Mouse (Mus musculus) intestine, embryonic 16.5 days (tissue): Measurements from ENCODE around the gene Col11a2. TPM values are rescaled to one million over a fixed set of nuclear protein-coding genes. Genes with fewer than 3 reads are reported as not detected.

Source experiments
- ATAC-seq: fragments of 200-750 bp; cut with Nextera tagmentation; 2 replicates; pipeline ENCODE4 v1.8.0; 2017; ENCODE audit warnings: moderate TSS enrichment, moderate library complexity
- H3K27ac ChIP-seq: fragments of 300-500 bp; sonication (generic); 2 replicates; pipeline ENCODE4 v1.5.1; 2014; ENCODE audit warnings: mild to moderate bottlenecking, low read length
- H3K27me3 ChIP-seq: fragments of 300-500 bp; sonication (generic); replicated peaks from 2 replicates; pipeline ENCODE4 v1.6.1; 2014; ENCODE audit warnings: low read length, control low read depth, mixed read lengths; ENCODE audit not compliant: control insufficient read depth, insufficient read depth
- H3K36me3 ChIP-seq: fragments of 300-500 bp; sonication (generic); 2 replicates; pipeline ENCODE4 v1.6.1; 2014; ENCODE audit warnings: low read length, control low read depth; ENCODE audit not compliant: control insufficient read depth, insufficient read depth
- H3K4me1 ChIP-seq: fragments of 300-500 bp; sonication (generic); 2 replicates; pipeline ENCODE4 v1.6.1; 2014; ENCODE audit warnings: low read length, control low read depth, mixed read lengths; ENCODE audit not compliant: control insufficient read depth, insufficient read depth
- H3K4me2 ChIP-seq: fragments of 300-500 bp; sonication (generic); 2 replicates; pipeline ENCODE4 v1.6.1; 2014; ENCODE audit warnings: low read depth, low read length, control low read depth
- H3K4me3 ChIP-seq: fragments of 300-500 bp; sonication (generic); 2 replicates; pipeline ENCODE4 v1.5.1; 2014; ENCODE audit warnings: mild to moderate bottlenecking, low read length
- H3K9ac ChIP-seq: fragments of 300-500 bp; sonication (generic); 2 replicates; pipeline ENCODE4 v1.6.1; 2014; ENCODE audit warnings: low read depth, low read length
- H3K9me3 ChIP-seq: fragments of 300-500 bp; sonication (generic); 2 replicates; pipeline ENCODE4 v1.6.1; 2016; ENCODE audit warnings: low read length, control low read depth; ENCODE audit not compliant: control insufficient read depth
- WGBS: fragments of 180-500 bp; shearing (Covaris S2); extraction: QIAGEN DNeasy Blood & Tissue Kit; methylation state at CpG from one replicate; pipeline ENCODE4 v1.1.7; 2014; 5-methylcytosine and 5-hydroxymethylcytosine counted together
- polyA plus RNA-seq: library from polyadenylated mRNA; unstranded; fragments of >200 nt; fragmentation: Nextera tagmentation; extraction: Ambion mirVana; gene quantifications from 2 replicates; pipeline ENCODE4 v1.2.1, GENCODE M21; 2015

Gene Col11a2
- polyA plus RNA-seq, 1 experiment from 2014 or later = 0.20 TPM

- Histone ChIP-seq H3K36me3 (no peaks in the 10 kb centered on the region), H3K4me3 (no peak overlapping the region), H3K27me3 (peaks cover 9% of the 10 kb centered on the region; the same call in 1 of the 2 replicates), H3K27ac (no peak overlapping the region), H3K4me2 (no peak overlapping the region), H3K9ac (no peak overlapping the region), H3K9me3 (no peaks in the 10 kb centered on the region; the same call in 1 of the 2 replicates), H3K4me1 (no peaks in the 10 kb centered on the region)
- WGBS = 2% methylated on average over 9 of the region's 9 CpGs
- ATAC-seq = peak; percentile 29; the same call in 1 of the 2 replicates
These were observed 38.3 kb downstream of the Col11a2 start for GRCm38 (mm10) chr17:34077549-34077948.

DNA sequence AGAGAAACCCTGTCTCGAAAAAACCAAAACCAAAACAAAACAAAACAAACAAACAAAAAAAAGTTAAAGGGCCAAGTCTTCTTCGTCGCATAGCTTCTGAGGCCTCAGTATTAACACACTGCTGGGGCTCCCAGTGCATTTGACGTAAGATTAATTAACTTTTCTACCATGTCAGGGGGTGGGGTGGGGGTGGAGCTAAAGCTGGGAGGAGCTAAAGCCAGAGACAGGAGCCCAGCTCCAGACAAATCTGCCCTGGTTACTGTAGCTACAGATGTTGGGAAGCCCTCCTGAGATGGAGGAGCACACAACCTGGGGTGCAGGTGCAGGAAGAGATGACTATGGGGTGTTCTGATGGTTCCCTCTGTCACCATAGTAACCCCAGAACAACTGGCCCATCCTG lies 38.9 kb downstream of the Col11a2 start:
- Histone ChIP-seq H3K27ac (no peak overlapping the region), H3K27me3 (peaks cover 9% of the 10 kb centered on the region; the same call in 1 of the 2 replicates), H3K4me2 (no peak overlapping the region), H3K4me3 (no peak overlapping the region), H3K36me3 (no peaks in the 10 kb centered on the region), H3K9me3 (no peaks in the 10 kb centered on the region; the same call in 1 of the 2 replicates), H3K9ac (no peak overlapping the region), H3K4me1 (no peaks in the 10 kb centered on the region)
- ATAC-seq = no peak
- 55% methylated on average over 4 of the region's 4 CpGs for WGBS

DNA sequence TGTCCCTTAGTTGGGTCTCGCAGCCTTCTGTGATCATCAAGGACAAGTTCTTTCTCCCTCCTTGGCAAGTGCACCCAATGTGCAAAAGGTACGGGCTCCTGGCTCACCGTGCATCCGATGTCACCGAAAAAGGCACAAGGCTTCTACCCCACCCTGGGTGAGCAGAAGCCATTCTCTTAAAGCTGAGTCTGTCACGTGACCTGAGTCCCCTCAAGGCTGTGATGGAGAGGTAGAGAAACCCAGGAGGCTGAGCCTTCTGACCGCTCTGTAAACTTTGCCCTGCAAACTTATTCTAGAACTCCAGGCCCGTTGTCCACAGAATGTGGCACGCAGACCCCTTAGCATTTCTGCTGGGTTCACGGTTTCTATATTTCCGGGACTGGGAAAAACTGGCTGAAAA lies 39.8 kb downstream of the Col11a2 start:
- 90% methylated on average over 11 of the region's 11 CpGs for WGBS
- H3K4me3 ChIP-seq = no peak overlapping the region
- no peak for ATAC-seq
- no peak overlapping the region for H3K27ac ChIP-seq
- H3K4me1 ChIP-seq = no peaks in the 10 kb centered on the region
- H3K9ac ChIP-seq = no peak overlapping the region
- H3K9me3 ChIP-seq = no peaks in the 10 kb centered on the region; the same call in 1 of the 2 replicates
- H3K27me3 ChIP-seq = peaks cover 9% of the 10 kb centered on the region; the same call in 1 of the 2 replicates
- no peaks in the 10 kb centered on the region for H3K36me3 ChIP-seq
- no peak overlapping the region for H3K4me2 ChIP-seq

DNA sequence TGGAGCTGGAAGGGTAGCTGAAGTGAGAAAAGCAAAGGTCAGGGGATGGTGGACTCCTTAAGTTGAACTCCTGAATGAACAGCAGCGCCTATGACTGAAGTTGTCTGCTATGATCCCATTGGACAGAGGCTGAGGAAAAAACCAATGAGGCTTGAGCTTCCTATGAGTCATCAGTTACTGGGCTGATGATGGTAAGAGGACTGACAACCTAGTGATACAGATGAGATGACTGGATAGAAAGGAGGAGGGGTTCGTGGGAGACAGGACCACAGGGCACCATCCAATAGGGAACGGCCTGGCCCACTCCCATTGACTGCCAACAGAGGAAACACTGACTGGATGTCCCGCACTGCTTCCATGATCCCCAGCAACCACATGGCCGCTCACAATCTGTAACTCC lies 40.4 kb downstream of the Col11a2 start:
- ATAC-seq = peak; percentile 72; the same call in 1 of the 2 replicates
- Histone ChIP-seq H3K9ac (no peak overlapping the region), H3K4me1 (no peaks in the 10 kb centered on the region), H3K4me3 (no peak overlapping the region), H3K27ac (no peak overlapping the region), H3K27me3 (peaks cover 9% of the 10 kb centered on the region; the same call in 1 of the 2 replicates), H3K9me3 (no peaks in the 10 kb centered on the region; the same call in 1 of the 2 replicates), H3K4me2 (no peak overlapping the region), H3K36me3 (no peaks in the 10 kb centered on the region)
- WGBS = 20% methylated on average over 5 of the region's 5 CpGs

- no peaks in the 10 kb centered on the region for H3K4me1 ChIP-seq
- H3K27me3 ChIP-seq = no peaks in the 10 kb centered on the region
- no peak overlapping the region for H3K9ac ChIP-seq
- H3K36me3 ChIP-seq = no peaks in the 10 kb centered on the region
- WGBS = 11% methylated on average over 8 of the region's 8 CpGs
- no peak overlapping the region for H3K4me2 ChIP-seq
- H3K9me3 ChIP-seq = no peaks in the 10 kb centered on the region; the same call in 1 of the 2 replicates
- H3K27ac ChIP-seq = no peak overlapping the region
- ATAC-seq = no peak
- no peak overlapping the region for H3K4me3 ChIP-seq
These were observed 43.9 kb downstream of the Col11a2 start for GRCm38 (mm10) chr17:34083104-34083503.

DNA sequence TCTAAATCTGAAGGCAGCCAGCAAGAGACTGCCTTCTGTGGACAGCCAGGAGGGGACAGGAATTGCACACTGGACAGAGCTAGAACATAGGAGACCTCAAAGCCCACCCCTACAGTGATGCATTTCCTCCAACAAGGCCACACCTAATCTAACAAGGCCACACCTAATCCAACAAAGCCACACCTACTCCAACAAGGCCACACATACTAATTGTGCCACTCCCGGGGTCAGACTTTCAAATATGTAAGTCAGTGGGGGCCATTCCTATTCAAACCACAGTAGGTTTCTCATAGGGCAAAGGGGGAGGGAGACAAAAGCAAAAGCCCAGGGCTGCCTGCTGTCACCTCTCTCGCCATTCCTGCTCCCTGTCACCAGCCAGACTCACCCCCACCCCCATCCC lies 48.1 kb downstream of the Col11a2 start:
- no peak overlapping the region for H3K4me3 ChIP-seq
- H3K27ac ChIP-seq = no peak overlapping the region
- H3K4me1 ChIP-seq = no peaks in the 10 kb centered on the region
- H3K9me3 ChIP-seq = no peaks in the 10 kb centered on the region
- no peak overlapping the region for H3K9ac ChIP-seq
- no peak for ATAC-seq
- no peak overlapping the region for H3K4me2 ChIP-seq
- WGBS = 32% methylated on average over 2 of the region's 2 CpGs
- no peaks in the 10 kb centered on the region for H3K36me3 ChIP-seq
- H3K27me3 ChIP-seq = no peaks in the 10 kb centered on the region

- WGBS = 54% methylated on average over 11 of the region's 11 CpGs
- Histone ChIP-seq H3K27me3 (no peaks in the 10 kb centered on the region), H3K36me3 (no peaks in the 10 kb centered on the region)
These were observed 48.9 kb downstream of the Col11a2 start for GRCm38 (mm10) chr17:34088124-34088523.

DNA sequence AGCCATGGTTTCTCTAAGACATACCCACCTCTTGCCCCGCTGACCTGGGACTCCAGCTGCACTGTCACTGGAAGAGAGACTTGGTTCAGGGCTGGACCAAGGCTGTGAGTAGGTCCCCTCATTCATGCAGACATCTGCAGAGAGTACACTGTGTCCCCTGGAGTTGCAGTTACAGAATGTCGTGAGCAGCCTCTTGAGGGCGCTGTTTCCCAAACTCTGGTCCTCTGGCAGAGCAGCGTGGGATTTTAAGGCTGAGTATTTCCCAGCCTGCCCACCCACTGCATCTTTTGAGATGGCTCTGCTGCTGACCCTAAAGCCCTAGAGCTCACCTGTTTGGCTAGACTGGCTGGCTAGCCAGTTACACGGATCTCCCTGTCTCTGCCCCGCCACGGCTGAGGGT lies 51.7 kb downstream of the Col11a2 start:
- no peaks in the 10 kb centered on the region for H3K4me1 ChIP-seq
- WGBS = 53% methylated on average over 7 of the region's 7 CpGs

More at GRCm38 (mm10) chr17:34088124-34088523, 48.9 kb downstream of the Col11a2 start:
- no peaks in the 10 kb centered on the region for H3K4me1 ChIP-seq
- H3K9ac ChIP-seq = no peak overlapping the region
- no peak for ATAC-seq
- no peaks in the 10 kb centered on the region for H3K9me3 ChIP-seq
- no peak overlapping the region for H3K4me3 ChIP-seq
- H3K27ac ChIP-seq = no peak overlapping the region
- no peak overlapping the region for H3K4me2 ChIP-seq

GRCm38 (mm10) chr17:34092197-34092875 lies 53.1 kb downstream of the Col11a2 start, which contains the start of gene H2-Oa:
TSS of gene H2-Oa (plus strand) at chr17:34092340.
- H3K9ac ChIP-seq = no peak within 1 kb of the TSS
- no peaks in the 10 kb centered on the region for H3K36me3 ChIP-seq
- WGBS = 37% methylated on average over 11 of the region's 11 CpGs
- H3K4me1 ChIP-seq = no peaks in the 10 kb centered on the region
- H3K4me3 ChIP-seq = no peak within 1 kb of the TSS
- H3K27ac ChIP-seq = no peak within 1 kb of the TSS
- H3K9me3 ChIP-seq = no peaks in the 10 kb centered on the region
- ATAC-seq = no peak
- no peak within 1 kb of the TSS for H3K4me2 ChIP-seq
- no peaks in the 10 kb centered on the region for H3K27me3 ChIP-seq

More for the DNA sequence above, 51.7 kb downstream of the Col11a2 start:
- Histone ChIP-seq H3K4me3 (no peak overlapping the region), H3K4me2 (no peak overlapping the region), H3K36me3 (no peaks in the 10 kb centered on the region), H3K9ac (no peak overlapping the region), H3K9me3 (no peaks in the 10 kb centered on the region), H3K27ac (no peak overlapping the region), H3K27me3 (no peaks in the 10 kb centered on the region)
- ATAC-seq = no peak
